Mouse (Mus musculus): ENCODE results near the gene Tbc1d9b.

DNA sequence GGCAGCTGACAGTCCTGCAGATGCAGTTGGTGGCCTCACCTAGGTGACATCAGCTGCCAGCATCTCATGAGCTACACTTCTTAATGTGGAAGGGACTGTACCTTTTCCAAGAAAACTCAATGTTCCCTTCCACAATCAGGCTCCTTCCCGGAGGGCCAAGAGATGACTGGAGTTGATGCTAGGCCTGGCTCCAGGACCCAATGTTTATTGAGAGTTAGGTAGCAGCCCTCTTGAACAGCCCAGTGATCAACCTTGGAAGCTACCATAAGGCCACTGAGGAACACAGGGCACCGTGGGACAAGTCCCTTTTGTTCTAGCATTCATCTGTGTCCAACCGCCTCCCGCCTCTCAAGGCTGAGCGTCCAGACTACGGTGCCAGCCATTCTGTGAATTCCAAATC, 1.1 kb downstream of the Tbc1d9b start:
- TF ChIP-seq CTCF (IDR thresholded peaks at IDR 0.05; ENCODE audit: control insufficient read depth, insufficient read depth, insufficient replicate concordance, low read depth, low read length) = no peak
- no peak for TF ChIP-seq POLR2A (IDR thresholded peaks at IDR 0.05; ENCODE audit: control insufficient read depth, low read depth, low read length)
